Mouse (Mus musculus): ENCODE measurements around the gene Fbxo48.

Fbxo48 gene

DNA sequence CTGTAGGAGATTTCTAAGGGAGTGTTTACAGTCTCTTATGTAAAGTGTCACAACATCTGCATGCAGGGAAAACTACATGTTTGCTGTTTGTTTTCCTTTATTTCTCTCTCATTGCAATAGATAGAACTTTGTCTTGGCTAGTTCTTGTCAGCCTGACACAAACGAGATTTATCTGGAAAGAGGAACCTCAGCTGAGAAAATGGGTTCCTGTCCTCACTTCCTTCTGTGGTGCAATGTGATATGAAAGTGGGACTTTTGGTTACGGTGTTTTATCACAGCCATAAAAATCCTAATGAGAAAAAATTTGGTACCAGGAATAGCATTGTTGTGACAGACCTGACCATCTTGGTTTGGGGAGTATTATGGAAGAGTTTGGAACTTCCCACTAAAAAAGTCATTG lies 18.5 kb downstream of the Fbxo48 start:
- in situ Hi-C loops (cut with MseI, MboI): no loop called here

DNA sequence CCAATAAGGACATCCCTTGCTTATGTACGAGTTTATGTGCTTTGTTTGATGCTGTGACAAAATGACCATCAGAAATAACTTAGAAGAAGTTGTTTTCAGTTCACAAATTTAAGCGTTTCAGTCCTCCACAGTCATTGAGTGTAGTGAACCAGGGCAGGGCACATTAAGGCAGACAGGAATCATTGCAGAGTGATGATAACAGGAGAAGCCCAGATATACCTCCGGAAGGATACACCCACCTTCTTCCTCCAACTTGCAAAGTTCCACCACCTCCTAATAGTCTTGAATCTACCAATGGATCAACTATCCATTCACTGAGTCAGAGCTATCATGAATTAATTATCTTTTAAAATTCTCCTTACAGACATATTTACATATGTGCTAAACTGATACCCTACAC lies 20.9 kb downstream of the Fbxo48 start:
- in situ Hi-C loops (cut with MseI, MboI): no loop called here

DNA sequence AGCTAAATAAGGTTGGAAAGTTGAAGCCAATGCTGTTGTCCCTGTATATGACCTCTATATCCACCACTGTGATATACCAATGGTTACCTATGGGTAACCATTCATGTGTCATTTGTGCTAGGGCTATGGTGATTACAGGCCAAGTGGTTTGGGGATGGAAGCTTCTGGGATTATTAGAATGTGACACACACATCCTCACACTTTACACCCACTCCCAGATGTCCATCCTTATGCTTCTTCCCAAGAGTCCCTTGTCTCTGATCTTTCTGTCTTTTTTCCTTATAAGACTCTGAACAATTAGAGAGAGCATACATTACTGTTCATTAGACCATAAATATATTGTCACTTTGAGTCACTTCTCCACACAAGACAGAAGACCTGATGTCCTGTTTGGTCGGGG lies 21.9 kb downstream of the Fbxo48 start:
- in situ Hi-C loops (cut with MseI, MboI): no loop called here

DNA sequence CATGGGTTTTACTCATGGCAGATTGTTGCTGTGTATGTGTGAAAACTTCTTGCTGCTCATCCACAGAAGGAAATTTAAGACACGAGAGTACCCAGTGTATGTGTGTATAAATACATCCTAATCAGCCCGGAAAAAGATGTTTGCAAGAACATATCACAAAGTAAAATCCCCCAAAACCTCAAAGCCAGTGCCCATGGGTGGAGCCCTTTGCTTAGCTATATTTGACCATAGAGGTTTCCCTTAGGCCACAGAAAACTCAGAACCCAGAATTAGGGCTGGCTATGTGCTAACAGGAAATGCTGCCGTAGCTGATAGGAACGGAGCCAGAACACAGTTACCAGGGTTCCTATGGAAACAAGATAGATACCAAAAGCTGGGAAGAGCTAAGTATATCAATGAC lies 25.8 kb downstream of the Fbxo48 start:
- in situ Hi-C loops (cut with MseI, MboI): no loop called here

DNA sequence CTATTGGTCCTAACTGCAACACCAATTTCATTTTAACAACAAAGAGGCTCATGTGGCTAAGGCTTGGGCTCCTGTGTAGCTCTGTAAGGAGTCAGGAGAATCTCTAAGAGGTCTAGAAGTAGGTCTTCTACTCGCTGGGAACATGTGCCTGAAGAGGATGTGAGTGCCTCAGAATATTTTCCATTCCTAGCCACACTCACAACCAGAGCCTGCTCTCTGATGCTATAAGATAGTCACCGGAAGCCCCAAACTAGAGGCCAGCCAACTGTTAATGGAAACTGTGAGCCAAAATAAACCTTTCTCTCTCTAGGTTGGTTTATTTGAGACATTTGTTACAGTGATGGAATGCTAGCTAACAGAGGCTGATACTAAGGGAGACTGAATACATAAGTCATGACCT lies 26.4 kb downstream of the Fbxo48 start:
- in situ Hi-C loops (cut with MseI, MboI): no loop called here

DNA sequence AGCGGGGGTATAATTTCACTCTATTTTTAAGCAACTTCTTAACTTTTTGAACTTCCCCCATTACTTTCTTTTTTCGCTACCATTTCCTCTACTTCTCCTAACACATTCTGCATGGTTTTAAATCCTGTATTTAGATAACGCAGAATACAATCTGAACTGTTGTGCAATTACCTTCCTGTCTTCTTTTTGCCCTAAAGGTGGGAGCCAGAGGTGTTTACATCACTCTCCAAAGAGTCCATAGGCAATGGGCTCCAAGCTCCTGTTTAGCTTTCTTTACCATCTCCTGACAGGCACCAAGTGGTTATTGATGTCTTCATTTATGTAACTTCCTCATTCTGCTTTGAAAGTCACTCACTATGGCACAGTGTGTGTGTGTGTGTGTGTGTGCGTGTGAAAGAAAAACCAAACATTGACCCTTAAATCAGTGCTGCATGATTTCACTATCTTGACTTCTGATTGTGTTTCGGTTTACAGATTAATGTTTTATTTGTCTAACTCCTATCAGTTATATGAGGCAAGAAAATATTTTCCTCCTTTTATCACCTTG lies 27.1 kb downstream of the Fbxo48 start:
- in situ Hi-C loops (cut with MseI, MboI): no loop called here

DNA sequence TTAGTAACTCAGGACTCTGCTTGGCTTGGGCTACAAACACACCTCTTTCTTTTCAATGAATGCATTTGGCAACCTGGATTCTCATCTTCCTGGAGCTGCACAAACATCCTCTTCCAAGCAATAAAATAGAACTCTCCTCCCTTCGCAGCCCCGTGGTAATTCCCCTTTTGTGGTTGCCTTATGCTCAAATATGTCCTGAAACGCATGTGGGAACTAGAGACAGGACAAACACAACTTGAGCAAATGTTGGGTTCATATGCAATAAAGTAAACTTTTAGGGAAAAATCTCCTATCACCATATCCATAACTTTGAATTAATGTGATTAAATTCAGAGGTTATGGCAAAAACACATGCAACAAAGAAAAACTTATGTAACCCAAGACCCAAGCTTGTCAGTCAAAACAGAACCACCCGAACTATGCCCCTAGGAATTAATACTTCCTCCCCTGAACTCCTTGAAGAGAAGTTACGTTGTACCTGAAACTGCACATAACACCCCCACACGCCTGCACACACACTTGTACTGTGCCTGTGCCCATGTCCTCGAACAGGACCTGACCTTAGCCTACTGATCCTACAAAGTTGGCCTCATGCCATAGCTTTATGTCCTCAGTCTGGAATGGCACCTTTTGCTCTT lies 35.5 kb downstream of the Fbxo48 start:
- in situ Hi-C loops (cut with MseI, MboI): no loop called here

DNA sequence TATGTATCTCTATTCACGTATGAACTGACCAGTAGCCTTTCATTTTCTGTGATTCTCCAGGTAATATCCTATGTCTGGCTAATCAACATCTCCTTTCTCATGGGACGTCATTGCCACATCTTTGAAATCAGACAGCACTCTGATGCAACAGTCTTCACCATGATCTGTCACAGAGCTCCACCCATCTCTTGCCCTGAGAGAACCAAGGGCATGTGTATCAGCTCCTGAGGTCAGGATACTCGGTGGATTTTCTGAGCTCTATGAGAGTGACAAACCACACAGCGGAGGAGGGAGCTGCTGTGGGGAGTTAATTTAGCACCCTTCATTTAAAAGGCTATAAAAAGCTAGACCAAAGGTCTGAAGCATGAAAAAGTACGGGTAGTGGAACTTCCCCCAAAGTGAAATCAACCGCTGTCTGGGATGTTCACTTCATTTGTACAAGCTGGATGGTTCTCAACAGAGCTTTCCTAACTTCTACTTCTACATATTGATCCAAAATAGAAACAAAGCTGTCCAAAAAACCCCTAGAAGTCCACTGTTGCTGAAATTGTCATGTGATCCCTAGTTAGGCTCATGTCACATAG lies 36.7 kb downstream of the Fbxo48 start:
- in situ Hi-C loops (cut with MseI, MboI): no loop called here

DNA sequence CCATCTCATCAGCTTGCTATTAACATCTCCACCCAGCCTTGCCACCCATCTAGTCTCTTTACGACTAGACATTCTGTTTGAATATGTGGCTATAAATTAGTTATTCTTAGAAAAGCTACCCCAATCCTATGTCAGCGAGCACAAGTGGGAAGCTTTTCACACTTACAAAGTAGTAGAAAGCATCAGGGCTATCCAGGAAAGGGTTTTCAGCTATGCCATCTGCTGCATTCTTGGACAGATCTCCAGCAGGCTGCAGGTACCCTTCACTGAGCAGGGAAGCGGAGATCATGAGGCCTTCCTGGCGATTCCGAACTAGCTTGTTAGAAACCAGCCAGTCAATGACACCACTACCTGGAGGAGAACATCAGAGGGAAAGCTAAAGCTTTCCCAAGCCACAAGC lies 38.7 kb downstream of the Fbxo48 start:
- in situ Hi-C loops (cut with MseI, MboI): no loop called here

DNA sequence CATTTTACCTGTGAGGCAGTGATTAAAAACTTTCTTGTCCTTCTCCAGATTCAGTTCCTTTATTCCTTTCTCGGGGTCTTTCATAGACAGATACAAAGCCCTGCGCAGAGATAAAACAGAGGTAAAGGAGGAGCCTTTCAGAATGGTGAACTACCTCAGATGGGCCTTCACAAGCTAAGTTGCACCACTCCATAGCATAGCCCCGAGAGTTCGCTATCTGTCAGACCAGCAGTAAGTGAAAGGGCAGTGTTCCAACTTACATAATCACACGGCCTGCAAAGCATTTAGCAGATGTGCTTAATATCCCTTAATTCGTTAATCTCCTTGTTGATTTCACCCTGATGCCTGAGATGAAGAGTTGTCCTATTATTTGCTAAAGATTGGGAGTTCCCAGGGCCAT lies 41.7 kb downstream of the Fbxo48 start:
- in situ Hi-C loops (cut with MseI, MboI): no loop called here

DNA sequence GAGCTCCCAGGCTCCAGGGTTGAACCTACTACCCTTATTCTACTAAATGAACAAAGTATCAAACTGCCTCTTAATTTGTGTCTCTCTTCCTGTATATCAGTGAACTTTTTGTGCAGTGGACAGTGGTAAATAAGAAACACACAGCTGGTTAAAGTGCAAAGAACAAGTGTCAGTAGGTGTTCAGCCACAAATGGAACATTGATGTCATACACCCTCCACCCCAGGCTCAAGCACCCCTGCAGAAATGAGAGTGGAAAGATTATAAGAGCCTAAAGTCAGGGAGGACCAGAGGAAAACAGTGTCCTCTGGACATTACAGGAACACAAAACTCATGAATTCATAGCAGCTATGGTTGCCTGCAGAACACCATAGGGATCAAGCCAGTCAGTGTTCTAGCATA lies 45.6 kb downstream of the Fbxo48 start:
- in situ Hi-C loops (cut with MseI, MboI): no loop called here

DNA sequence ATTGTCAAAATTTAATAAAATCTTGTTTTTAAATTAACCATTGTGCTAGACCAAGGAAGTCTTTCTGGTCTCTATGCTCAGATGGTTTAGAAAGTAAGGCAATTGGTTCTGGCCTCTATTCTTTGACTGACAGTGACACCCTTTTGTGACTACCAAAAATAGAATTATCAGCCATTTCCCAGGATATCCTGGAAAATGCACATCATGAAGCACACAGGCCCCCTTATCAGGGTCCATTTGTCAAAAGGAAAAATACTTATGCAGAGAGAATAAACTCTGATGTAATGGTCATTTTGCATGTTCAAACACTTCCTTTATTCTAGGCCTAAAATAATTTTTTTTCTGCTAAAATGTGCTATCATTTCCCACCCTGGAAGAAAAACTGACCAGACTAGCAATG lies 46.3 kb downstream of the Fbxo48 start:
- in situ Hi-C loops (cut with MseI, MboI): no loop called here

DNA sequence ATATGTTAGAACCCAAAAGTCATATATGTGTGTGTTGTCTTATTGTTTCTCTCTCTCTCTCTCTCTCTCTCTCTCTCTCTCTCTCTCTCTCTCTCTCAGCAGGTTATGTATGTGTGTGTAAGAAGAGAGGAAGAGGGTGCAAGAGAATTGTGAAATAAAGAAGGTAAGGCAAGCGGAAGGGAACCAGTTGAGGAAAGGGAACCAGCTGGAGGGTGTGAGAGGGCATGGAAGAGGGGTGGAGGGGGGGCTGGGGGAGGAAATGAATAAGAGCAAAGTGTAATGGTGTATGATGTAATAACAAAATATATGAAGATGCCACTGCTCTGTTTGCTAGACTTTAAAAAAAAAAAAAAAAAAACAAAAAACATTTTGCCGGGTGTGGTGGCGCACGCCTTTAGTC lies 48.2 kb downstream of the Fbxo48 start:
- in situ Hi-C loops (cut with MseI, MboI): no loop called here

DNA sequence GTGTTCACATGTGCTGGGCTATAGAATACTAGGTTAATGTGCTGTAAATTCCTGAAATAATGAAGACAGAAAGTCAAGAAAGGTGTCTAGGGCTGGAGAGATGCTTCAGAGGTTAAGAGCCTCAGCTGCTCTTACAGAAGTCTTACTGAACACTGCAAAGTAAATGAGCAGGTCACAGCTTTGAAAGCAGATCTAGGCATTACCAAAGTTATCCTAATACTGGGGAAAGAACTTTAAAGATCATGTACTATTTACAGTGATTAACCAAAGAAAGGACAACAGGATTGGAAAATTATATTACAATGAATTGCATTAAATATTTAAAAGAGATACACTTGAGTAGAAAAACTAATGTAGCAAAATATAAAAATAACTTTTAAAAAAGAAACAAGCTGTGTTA lies 48.8 kb downstream of the Fbxo48 start:
- in situ Hi-C loops (cut with MseI, MboI): no loop called here

DNA sequence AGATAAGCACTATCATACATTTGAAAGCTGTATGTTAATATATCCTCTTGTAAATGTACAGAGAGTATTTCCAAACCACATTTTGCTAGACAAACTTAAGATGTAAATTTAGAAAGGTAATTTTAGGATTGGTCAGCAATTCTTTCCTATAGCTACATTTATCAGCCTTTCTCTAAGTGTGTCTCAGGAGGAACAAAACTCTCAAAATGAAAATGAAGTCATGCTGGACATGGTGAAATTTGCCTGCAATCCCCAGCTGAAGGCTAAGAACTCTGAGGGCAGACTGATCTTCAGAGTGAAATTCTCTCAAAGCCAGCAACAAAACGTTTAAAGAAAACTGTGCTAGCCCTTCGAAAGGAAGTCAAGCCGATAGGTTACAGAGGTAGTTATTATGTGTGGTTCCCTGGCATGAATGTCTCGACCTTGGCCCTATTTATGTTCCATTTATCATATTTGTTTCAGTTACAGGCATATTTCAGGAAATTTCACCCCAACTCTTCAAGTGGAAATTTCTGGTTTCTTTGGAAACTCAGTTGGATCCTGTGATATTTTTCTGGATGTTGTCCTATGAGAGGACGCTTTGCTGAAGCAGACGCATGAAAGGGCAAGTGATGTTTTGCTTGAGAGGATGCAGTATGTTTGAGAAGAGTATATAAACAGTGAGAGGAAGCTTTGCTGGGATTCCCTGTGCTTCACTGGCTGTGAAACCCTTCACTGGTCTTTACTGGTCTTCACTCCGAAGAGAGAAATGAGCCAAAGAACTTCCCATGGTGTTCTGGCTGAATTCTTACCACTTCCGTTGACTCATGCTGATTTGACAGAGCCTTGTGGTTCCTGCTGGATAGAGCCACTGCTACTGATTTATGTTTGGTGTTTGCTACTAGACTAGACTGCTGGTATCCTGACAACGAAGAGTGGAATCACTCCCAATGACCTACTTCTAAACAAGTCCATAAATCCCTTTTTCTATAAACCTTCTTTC lies 49.5 kb downstream of the Fbxo48 start:
- in situ Hi-C loops (cut with MseI, MboI): no loop called here

DNA sequence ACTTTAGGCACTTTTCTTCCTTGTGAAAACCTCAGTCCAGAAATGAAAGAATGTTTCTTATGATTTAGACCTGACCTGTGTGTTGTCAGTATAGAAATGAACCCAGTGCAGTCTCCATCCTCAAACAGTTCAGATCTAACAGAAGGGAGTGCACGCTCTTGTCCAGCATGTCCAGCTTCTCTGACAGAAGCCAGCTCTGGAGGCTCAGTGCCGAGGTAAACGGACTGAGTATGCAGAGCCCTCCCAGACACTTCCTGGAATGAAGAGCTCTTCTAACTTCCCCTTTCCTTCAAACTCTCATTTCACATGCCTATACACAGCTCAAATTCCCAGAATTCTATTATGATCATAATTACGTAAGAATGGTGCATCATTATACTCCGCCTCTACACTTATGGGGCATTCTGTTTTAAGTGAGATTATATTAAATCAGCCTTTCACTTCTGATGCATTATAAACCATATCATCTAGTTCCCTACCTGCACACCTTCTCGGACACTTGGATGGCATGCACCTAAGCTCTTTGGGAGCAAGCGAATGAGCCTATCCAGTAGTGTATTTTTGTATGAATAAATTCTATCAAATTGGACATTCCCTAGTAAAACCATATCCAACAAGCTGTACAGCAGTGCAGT lies 51.7 kb downstream of the Fbxo48 start:
- in situ Hi-C loops (cut with MseI, MboI): no loop called here

DNA sequence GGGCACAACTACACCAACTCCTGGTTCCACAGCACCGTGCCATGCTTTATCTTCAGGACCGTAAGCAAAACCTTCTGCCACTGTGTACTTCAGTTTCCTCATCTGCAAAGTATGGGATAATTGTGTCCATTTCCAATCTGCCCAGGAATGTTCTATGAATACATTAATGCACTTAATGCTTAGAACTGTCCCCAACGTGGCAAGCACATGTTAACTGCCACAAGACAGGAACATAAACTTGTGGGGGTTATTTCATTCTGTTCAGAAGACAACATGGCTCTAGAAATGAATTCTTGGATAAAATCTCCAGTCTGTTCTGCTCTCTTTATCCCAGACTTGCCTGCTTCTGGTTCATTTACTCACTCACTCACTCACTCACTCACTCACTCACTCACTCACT lies 52.6 kb downstream of the Fbxo48 start:
- in situ Hi-C loops (cut with MseI, MboI): no loop called here

Data from mouse trophoblast stem cell (cell line).